Mouse (Mus musculus): ENCODE measurements around the gene Smok2a.
"Not testable (repeated sequence)": the region's sequence is repeated elsewhere in the genome, so short reads cannot be mapped to it uniquely, and the experiment has no call there.

Smok2a gene

DNA sequence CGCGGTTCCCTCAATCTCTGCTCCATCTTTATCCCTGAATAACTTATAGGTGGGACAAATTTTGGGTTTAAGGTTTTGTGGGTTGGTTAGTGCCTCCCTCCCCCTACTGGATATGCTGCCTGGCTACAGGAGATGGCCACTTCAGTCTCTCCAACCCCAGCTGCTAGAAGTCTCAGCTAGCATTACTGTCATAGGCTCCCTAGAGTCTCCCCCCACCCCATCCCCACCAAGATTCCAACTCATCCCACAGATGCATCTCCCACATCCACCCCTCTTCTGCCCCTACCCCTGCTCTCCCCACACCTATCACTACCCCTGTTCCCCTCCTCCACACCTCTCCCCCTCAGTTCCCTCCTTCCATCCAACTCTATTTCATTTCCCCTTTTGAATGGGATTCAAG lies 933 bp downstream of the Smok2a start:
- DNase-seq, result not testable (repeated sequence)

DNA sequence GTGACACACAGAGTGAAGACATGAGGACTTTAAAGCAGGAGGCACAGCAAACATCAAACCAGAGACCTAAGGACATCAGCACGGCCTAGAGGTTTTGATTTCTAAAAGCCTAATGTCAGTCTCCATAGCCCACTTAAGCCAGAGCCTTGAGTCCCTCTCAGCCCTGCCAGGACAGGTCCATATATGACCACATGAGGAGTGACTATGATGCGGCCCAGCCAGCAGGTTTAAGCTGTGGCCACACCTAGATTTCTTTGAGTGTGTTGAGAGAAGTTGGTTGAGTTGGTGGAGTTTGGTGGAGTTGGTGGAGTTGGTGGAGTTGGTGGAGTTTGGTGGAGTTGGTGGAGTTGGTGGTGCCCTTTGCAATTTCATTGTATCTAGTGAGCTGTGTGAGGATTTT lies 9.0 kb downstream of the Smok2a start, which contains the start of gene Smok2b:
Gene Smok2b (plus strand): TSS at position 301 of the 400 bp plus-strand sequence.
- not testable (repeated sequence) for DNase-seq

DNA sequence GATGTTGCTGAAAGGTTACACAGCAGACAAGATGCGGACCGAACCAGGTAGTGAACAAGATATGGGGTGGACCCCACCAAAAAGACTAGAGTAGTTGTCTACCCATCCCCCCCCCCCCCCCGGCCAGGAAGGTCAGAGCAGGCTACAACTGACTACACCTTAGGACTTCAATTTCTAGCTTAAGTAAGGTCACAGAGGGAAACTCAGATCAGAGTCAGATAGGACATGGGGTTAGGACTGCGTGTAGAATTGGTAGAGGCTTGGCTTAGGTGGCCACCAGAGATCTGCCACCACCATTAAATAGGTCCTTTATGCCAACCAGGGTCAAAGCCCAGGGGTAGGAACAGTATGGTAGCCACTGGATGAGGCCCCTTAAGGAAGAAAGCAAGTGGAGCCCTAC lies 18.5 kb downstream of the Smok2a start:
- DNase-seq, result not testable (repeated sequence)

DNA sequence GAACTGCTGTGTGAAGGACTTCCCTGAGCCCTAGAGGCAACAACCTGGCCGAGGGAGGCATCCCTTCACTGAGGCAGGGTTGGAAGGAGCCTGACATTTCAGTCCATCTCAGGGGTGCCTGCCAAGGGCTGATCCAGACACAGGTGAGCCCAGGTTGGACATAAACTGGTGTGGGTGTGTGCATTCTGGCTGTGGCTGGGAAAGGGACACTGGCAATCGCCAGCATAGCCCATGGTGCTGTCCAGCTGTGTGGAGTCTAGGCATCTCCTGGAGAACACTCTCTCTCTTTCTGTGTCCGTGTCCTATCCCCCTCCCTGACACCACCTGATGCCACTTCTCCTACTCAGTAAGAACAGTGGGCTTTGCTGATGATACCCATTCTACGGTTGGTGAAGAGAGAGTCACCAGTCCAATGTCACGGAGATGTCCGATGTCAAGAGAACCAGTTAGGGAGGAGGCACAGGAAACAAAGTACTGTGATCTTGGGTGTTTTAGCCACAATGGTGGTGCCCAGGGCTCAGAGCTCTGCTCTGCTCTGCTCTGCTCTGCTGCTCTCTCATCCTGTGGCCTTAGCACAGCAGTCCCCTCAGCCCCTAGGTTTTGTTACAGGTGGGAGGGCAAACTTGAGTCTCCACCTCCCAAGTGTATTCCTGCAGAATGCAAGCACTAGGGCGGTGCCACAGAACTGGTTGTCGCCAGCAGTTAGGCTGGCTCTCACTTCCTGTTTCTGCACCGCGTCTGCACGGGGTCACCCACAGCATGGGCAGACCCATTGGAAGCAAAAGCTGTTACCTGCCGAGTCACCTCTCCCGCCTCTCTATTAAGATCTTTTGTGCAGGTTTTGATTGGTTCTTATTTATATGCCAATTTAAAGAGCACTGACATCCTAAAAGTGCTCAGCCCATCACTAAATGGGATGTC lies 20.1 kb downstream of the Smok2a start:
- DNase-seq, result not testable (repeated sequence)

DNA sequence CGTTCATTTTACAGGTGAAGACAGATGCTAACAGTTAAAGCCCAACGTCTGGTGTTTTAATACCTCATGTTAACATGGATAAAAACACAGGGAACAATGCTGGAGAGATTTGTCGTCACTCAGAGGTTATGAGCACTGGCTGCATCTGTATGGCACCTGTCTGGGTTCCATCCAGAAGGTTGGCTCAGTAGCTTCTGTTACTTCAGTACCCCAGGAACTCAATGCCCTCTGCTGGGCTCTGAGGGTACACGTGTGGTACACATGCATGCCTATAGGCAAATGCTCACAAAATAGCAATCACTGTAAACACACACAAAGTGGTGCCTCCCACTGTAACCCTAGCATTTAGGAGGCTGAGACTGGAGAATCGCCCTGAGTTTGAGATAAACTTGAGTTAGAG lies 33.8 kb downstream of the Smok2a start:
- DNase-seq, result not testable (repeated sequence)

All from kidney, postnatal 4 days (tissue).